Mouse (Mus musculus): ENCODE data around the gene Kansl3.

The Kansl3 gene

DNA sequence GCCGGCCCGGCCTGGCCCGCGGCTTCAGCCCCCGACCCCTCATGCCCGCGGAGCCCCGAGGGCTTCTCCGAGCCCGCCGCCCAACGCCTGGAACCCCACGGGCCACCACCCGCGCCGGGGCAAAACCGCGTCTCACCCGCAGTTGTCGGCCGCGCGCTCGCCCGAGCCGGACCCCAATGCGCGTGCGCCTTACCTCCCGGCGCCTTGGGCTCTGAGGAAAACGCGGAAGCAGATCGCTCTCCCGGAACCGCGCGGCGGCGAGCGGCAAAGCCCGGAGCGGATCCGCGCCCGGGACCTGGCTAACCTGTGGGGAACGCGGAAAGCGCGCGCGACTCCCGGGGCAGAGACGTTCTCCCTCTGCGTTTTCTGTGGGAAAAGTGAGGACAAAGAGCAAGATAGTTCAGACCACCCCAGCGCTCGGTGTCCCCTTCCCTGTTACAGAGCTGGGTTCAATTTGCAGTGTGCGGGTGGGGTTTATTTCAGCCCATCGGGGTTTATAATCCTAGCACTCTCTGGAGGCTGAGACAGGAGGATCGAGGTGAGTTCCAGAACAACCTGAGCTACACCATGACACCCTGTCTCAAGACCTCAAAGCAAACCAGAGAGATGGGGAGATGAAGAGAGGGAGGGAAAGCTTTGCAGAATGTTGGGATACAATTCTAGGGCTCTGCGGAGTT, at the start of gene Kansl3:
TSS of gene Kansl3 (minus strand) at position 213 of the 677 bp plus-strand sequence.
- peak; percentile 83 to 84 for DNase-seq

DNA sequence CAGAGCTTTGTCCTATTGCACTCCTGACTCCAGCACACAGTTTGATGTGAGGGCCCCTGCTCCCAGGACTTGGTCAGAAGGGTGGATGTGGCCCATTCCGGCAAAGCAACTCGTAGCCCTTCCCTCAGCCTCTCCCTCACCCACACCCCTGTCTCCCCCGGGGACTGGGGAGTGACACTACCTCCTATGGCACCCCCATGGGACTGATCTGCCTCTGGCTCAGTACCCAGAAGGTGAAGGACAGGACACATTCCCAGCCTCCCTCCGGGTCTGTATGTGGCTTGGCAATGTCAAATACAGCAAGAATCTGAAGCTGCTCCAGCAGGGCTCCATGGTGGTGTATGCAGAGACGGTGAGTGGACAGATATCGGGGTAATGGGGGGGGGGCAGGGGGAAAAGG, 35.5 kb upstream of the Kansl3 start:
- DNase-seq, result no peak

DNA sequence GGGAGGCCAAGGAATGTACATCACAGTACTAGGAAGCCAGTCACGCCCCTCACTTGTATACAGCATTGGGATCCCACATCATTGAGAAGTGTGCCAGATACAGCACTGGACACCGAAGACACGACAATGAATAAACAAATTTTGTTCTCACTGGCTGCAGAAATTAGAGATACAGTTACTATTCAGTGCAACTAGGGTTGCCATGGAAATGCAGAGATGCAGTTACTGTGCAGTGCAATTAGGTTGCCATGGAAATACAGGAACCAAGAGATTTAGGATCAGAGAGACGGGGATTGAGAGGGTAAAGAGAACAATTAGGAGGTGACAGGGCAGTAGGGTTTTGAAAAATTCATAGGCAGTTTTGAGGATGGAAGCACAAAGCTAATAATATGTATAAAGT, 32.5 kb upstream of the Kansl3 start:
- DNase-seq, result no peak

DNA sequence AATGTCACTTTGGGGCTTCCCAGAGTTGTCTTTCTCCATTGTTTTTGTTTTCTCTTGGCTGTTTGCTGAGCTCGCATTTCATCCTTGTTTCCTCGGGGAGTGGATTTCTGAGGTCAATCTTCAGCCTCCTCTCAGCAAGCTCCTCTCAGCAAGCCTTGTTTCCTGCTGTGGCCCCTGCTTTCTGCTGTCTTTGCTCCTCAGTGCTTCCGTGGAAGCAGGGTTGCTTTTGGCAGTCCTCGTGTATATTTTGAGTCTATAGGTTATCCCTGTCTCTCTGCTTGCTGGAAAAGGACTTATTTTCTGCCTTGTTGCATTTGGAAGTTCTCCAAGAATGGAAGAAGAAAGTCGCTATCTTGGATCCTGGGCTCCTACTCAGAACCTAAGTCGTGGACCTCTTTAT, 28.1 kb upstream of the Kansl3 start:
- DNase-seq, result no peak

DNA sequence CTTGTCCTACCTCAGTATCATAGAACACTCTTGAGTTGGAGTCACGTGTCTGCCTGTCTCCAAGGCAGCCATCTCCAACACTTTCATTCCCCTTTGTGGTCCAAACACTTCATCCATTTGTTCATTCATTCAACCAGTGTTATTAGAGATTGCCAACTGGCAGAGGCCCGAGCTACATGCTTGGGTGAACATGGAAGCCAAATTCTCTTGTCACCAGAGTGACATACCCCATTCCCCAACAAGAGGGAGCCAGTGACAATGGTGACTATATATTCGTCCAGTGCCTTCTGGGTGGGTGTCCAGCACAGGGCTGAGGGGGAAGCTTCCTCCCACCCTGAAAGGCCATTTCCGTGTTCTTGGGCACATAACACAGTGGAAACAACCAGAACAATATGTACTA, 10.6 kb upstream of the Kansl3 start:
- DNase-seq, result no peak

DNA sequence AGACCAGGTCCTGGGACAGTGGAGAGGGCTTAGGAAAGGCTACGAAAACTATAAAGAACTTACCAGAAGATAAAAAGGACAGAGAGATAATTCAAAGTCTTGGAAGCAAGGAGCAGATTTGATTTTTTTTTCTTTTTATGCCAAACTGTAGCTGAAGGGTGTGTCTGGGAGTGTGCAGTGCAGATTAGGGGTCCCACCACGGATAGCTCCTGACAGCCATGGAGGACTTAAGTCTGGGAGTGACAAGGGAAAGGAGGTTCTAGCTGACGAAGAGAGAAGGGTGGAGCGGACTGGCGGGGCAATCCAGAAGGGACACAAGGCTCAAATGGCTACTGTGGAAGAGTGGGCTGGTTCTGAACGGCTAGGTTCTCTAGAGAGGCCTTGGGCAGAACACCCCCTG, 9.9 kb upstream of the Kansl3 start:
- DNase-seq, result no peak

DNA sequence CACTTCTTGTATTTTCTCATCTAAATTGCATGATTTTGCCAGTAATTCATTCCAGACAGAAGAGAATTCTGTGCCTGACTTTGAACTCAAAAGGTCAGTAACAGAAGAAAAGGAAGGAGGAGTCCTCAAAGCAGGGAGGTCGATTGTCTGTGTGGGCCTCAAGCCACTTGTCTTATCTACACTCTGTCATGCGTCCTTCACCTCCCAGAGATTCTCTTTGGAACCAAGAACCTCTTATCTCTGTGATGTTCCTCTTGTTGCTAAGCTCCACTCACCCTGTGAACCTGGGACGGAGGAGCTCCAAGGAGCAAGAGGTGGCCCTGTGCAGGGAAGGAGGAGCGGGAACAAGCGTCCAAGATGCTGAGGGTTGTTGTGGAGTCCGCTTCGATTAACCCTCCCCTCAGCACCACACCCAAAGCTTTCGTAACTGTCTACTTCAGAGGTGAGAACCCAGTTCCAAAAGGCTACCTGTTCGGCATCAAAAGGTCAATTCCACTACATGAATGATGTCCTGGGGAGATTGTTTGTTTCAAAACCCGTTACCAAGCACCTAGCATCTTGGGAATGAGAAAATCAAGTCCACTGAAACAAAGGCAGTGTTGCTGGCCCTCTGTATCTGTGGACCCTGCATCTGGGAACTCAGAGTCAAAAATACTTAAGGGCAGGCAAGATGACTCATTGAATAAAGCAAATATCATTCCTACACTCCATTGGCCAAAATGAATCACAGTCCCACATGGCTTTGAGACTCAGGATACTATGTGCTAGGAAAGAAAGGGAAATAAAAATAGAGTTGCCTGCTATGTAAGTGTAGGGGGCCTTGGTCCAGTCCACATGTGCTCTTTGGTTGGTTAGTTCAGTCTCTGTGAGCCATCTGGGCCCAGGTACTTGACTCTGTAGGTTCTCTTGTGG, 3.2 kb upstream of the Kansl3 start, which contains the start of gene Fer1l5:
TSS of gene Fer1l5 (plus strand) at position 358 of the 912 bp plus-strand sequence.
- DNase-seq, result no peak

DNA sequence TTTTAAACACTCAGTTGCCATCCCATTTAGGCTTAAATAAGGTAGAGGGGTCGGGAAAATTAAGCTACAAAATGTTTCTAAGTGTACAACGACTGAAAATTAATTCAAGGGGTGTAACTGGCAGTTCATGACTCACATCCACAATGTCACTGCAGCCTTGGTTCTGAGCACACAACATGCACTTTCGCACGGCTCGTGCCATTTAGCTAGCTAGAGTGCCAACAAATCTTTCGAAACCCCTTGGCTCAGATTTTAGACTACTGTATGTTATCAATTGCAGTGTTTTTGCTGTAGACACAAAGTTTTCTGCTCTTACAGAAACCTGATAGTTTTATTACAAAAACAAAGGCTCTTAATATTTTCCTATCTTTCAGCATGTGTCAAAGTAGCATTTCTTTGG, 1.9 kb upstream of the Kansl3 start:
- DNase-seq, result no peak

DNA sequence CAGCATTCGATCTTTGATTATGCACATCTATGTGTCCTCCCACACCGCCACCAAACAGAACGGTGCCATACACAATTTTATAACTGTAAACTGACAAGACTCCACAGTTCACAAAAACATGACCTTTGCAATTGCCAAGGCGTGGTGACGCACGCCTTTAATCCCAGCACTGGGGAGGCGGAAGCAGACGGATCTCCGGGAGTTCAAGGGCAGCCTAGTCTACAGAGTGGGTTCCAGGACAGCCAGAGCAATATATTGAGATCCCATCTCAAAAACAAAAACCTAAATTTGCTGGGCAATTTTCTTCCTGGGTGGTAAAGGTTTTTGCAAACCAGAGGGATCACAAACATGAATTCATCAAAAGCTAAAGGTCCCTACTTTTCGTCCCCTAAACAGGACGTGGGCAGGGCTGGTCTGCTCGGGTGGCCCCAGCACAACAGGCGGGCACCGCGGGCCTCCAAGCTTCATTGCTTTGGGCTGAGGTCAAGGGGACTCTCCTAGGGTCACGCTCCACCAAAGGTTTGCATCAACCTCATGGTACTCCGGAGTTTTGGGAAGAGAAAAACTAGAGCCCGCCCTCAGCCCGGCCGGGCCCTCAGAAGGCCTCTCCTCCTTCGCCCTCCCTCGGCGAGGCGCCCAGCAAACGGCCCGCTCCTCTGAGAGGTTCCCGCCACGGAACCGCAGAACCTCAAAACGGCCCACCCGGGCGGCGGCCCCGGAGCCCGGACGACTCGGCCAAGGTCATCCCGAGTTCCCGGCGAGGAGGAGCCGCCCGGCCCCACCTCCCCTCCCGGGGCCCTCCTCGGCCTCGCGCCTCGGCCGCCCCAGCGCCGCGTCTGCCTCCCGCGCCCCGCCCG, 641 bp downstream of the Kansl3 start:
- peak; percentile 63 to 69 for DNase-seq

DNA sequence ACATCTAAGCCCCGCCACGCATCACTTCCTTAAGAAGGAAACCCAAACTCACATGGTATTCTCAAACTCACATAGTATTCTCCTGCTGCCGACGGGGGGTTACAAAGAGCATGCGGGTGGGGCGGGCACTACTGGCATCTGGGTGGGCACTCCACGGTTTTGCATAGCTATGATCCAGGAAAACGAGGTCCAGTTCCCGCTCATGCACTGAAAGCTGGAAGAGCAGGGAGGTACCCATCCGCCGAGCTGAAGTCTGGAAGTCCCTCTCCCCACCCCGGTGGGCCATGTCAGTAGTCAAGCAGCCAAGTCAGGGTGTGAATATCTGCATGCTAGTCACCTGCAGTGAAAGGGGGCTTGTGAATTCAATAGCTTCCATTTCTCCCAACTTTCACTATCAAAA, 1.3 kb downstream of the Kansl3 start:
- DNase-seq, result no peak

DNA sequence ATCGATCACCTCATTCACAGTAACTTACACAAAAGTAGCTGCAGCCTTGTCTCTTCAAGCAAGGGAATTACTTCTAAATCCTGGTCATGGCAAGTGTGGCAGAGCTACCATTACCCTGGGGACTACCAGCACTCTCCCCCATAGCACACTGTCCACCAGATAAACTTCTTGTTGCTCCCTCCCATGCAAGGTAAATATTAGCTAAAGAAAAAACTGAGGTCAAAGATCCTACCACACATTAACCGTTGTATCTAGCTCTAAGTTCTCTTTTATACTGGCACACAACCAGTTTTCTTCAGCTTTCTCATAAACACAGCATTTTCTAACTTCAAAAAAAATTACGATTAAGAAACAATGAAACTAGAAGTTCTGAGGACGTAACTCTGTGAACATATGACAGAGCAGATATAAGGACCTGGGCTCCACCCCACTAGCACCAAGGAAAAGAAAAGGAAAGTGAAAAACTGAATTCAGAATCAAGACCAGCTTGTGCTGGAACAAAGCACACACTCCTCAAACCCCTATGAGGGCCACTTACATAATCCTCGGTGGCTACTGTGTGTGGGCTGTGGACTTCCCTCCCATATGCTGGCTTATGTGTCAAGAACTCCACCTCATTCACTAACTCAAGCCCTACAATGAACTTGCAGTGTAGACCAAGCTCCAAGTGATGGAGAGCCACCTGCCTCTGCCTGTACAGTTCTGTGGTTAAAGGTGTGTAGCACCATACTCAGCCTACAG, 11.9 kb downstream of the Kansl3 start:
- no peak for DNase-seq

DNA sequence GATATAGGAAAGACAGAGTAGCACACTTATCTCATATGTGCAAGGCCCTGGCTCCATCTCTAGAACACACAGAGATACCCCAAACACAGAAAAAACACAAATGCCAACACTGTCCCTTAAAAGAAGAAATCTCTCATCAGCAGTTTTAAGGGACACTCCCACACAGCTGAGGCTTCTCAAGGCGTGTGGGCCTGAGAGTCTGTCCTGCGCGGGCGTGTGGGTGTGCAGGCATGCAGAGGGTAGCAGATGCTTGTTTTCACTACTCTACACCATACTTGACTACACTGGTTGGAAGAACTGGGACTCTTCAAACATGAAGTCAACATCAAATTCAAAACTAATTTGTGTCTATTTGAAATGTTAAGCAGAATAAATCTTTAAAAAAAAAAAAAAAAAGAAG, 16.6 kb downstream of the Kansl3 start:
- DNase-seq, result no peak

DNA sequence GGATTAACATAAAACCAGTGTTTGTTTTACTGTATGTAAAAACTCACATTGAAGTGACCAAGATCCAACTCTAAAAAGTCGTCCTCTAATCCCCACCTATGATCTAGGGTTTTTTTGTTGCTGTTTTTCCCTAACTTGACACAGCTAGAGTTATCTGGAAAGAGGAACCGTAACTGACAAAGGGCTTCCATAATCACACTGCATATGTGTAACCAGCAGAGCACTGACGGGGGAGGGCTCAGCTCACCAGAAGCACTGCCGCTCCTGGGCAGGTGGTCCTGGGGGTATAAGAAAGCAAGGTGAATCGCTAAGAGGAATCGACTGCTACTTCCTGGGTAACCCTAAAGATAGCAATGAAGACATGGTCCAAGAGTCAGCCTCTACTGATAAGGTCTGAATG, 26.4 kb downstream of the Kansl3 start:
- DNase-seq, result no peak

DNA sequence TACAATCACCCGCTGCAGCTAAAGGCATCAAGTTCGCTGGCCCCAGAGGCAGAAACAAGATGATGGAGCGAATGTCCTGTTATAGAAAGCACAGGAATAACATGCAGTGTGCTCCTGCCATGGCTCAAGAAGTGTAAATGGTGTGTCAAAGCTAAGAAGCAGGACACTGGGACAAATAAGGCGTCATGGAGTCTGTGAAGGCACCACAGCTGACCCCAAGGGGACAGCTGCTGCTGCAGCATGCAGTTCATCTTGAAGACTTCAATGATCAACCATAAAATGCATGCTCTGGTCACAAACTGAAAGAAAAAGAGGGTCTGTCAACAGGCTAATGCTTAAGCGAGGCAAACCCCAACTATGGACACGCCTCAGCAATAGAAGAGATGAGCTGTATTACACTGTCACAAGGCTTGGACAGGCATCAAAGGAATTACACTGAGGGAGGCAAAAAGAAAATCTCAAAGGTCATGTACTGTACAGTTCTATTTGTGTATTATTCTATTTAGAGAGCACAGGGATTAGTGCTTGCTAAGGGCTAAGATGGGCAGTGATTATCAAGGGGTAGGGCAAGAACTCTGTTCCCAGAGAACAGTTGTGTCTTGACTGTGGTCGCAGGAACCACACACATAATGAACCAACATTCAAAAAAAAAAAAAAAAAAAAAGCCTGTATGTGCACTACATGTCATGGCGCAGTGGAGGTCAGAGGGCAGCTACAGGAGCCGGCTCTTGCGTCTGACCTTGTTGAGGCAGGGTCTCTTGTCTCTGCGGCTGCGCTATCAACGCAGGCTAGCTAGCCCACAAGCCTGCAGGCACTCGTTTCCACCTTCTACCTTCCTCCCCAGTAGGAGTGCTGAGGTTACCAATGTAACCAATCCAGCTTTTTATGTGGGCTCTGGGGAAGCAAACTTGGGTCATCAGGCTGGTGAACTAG, 35.8 kb downstream of the Kansl3 start:
- no peak for DNase-seq

DNA sequence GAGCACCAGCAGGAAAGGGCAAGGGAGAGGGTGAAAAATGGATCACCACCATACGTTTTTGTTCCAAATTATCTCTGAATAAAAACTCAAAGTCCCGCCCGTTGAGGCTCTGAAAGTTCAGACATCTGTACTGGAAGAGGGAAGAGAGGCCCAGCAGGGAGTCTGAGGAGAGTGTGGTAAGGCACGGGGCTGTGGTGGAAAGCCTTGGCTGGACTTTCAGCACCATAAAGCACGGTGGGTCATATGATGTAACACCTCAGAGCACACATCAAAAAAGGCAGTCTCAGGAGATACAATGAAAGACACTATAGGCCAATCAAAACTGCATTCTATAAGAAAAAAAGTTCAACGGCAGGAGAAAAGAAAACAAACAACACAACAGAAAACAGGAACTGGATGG, 37.2 kb downstream of the Kansl3 start:
- no peak for DNase-seq

DNA sequence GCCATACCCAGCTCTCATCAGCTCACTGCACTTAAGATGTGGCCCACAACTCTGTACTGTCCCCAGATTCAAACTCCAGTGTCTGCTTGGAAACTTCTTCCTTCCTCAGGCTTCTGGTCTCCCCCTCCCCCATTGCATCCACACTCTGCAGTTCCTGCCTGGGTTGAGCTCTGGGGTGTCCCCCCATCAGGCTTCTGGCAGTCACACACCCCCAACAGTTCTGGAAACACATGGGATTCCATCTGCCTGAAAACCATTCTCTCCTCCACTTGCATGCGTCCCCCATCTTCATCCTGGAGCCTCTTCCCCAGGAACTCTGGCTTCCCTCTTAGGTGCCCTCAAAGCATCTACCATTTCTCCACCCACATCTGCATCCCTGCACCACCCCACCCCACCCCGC, 42.2 kb downstream of the Kansl3 start:
- DNase-seq, result no peak

DNA sequence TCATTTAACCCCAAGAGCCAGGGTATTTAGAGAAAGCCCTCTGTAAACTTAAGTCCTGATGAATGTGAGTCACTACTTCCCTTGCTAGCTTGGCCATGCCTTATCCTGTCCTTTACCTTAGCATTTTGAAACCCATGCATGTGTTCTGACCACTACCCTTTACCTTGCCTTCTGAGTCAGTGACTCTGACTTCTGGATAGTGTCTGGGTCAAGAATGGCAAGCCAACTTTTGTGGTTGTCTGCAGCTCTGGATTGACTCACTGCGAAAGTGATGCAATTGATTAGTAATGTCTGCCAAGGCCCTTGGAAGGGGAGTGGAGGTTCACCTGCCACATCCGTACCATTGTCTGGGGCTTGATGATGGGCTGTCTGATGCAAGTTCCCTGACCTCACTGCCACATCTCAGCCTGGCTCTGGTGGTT, 43.1 kb downstream of the Kansl3 start:
- DNase-seq, result no peak

DNA sequence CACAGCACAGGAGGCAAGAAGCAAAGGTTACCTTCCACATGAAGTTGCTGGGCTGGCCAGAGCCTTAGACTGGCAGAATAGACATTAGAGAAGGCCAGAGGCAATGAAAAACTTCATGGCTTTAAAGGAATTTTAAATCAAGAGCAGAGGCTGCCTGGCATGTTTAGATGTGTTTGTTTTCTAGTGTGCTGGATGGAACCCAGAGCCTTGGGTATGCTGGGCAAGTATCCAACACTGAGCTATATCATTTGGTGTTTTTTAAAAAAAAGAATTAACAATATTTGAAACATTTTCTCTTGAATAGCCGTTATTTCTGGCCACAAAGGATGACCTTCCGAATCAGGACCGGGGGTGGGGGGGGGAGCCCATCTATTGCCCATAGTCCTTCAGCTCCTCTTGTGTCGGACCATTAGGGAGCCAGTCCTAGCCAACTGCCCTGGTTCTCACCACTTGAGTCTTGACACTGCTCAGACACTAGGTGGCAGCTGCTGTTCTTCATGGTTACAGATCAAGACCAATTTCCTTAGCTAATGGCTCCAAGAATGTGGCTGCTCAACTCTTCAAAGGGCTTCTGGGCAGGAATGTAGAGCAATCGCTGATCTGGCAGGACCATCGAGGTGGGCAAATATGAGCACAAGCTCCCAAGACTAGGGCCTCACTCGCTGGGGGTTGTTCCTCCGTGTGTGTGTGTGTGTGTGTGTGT, 45.1 kb downstream of the Kansl3 start:
- DNase-seq, result peak; percentile 58 to 72

DNA sequence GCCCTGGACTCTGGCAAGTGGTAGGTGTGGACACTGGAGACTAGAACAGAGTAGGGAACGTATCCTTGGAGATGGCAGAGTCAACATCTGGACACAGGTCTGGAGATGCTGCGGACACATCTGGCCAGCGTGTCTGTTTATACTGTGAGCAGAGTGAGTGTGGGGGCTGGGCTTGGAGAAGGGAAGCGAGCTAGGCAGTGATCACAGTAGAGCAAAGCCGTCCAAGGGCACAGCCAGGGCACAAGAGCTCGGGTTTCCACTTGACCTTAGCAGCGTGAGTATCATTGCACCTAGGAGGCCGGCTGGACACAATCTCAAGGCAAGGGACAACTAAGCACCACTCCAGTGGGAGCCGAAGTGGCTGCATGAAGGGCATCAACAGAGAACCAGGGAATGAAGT, 45.9 kb downstream of the Kansl3 start:
- DNase-seq, result peak; percentile 58 to 71

DNA sequence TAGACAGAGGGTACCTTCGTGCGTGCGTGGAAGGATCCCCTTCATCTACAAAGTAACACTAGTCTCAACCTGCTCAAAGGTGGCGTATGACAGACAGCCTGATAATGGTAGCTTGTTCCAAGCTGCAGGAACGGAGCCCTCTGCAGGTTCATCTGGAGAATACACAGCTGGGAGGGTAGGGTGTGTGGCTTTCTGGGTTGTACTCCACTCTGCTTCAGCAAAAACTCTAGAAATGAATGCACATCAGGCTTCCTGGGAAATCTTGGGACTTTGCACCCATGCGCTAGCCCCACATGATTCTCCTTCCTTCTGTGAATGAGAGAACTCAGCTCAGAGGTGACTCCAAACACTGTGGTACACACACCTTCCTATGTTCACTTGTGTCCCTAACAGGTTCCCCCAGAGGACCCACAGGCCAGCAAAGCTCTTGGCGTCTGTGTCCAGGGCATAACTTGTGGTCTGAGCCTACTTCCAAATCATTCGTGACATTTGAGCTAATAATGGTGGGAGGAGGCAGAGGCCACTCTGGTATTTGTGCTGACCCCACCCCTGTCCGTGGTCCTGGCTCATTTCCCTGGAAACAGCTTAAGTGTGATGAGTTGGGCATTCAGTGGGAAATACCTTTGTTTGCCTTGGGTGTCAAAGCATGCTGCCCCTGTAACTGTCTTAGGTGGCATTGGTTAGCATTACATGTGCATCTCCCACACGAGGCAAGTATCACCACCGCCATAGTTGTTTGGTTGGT, 47.0 kb downstream of the Kansl3 start:
- no peak for DNase-seq

All from lung, adult 18-20 months (tissue).